Mouse (Mus musculus) embryo, embryonic 11.5 days (tissue): ENCODE results near the gene Fam216a.
"Not testable (repeated sequence)": the region's sequence is repeated elsewhere in the genome, so short reads cannot be mapped to it uniquely, and the experiment has no call there.

ENCODE experiments used
- DNase-seq: peaks from one replicate; pipeline ENCODE4 v3.0.0-alpha.2; 2012; ENCODE audit warnings: low read depth, low spot score

Fam216a gene

GRCm38 (mm10) chr5:122320205-122320781 is 51.9 kb downstream of the Fam216a start:
- no peak for DNase-seq

GRCm38 (mm10) chr5:122319474-122320204 is 52.5 kb downstream of the Fam216a start:
- no peak for DNase-seq

GRCm38 (mm10) chr5:122318976-122319375 is 53.2 kb downstream of the Fam216a start:
- DNase-seq = not testable (repeated sequence)

GRCm38 (mm10) chr5:122318100-122318499 is 54.1 kb downstream of the Fam216a start:
- no peak for DNase-seq

- DNase-seq = no peak
These were observed 54.7 kb downstream of the Fam216a start for GRCm38 (mm10) chr5:122317329-122318045.

GRCm38 (mm10) chr5:122314966-122315667 is 57.0 kb downstream of the Fam216a start:
- no peak for DNase-seq
